Mouse (Mus musculus): Measurements from ENCODE around the gene Asprv1.

Asprv1 gene

GRCm38 (mm10) chr6:86627946-86628345 lies at the start of gene Asprv1:
Gene Asprv1 (plus strand): TSS chr6:86628164.
- no peak for DNase-seq (ENCODE audit: extremely low read depth, low read depth)

DNA sequence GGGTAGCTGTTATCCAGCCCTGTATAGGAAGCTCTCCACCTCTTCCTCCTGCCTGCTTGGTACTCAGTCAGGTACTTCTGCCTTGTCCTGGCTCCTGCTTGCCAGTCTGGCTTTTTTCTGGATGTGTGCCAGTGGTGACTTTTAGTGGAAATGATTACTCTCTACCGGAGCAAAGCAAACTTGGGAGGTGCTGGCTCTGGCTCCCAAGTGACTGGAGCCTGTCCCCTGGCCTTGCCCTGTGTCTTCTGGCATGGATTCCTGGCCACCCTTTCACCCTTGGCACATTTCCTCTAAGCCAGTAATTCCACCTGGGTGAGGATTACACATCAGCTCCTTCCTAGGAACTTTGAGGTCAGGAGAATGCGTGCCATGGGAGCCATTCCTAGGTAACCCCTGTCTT lies 49.6 kb upstream of the Asprv1 start:
- no peak for DNase-seq (ENCODE audit: extremely low read depth, low read depth)

DNA sequence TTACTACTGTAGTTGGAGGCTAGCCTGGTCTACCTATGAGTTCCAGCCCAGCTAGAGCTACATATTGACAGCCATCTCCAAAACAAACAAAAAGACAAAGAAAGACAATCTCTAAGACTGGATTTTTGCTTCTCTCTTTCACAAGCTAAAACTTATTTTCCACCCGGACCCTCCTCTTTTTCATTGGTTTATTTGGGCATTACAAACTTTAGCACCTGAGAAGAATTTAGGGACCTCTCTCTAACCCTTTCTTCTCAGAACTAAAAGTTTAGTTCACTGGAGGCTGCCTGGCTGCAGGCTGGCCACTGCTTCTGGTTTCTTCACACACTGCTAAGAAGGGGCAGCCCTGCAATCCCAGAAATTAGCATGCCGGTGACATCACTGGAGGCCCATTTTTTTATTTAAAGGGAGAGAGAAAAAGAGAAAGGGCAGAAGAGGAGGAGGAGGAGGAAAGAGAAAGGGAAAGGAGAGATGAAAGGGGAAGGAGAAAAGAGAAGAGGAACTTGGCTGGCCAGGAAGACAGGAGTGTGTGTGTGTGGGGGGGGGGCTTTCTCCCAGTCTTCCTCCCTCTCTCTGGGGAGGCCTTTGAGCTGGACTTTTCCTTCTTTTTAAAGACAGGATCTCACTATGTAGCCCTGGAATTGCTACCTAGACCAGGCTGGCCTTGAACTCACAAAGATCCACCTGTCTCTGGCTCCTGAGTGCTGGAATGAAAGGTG lies 48.7 kb upstream of the Asprv1 start:
- DNase-seq (ENCODE audit: extremely low read depth, low read depth) = no peak

- no peak for DNase-seq (ENCODE audit: extremely low read depth, low read depth)
Observed at GRCm38 (mm10) chr6:86579926-86580325, 48.0 kb upstream of the Asprv1 start.

DNA sequence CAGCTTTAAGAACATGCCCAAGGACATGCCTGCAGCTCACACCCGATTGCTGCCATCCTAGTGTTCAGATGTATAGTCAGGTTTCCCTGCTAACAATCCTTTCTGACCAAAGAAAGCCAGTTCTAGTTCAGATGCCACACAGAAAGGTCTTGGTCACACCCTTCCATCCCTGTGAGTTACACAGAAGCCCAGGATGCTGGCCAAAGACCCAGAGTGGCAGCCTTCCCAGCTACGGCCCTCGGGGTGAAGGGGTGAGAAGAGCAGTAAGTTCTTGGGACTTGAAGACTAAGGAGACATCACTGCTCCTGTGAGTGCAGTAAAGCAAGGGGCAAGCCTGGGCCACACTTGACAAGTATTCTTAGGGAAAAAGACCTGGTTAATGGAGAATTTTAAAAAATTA lies 44.8 kb upstream of the Asprv1 start:
- no peak for DNase-seq (ENCODE audit: extremely low read depth, low read depth)

GRCm38 (mm10) chr6:86583601-86584215 lies 44.3 kb upstream of the Asprv1 start:
- DNase-seq (ENCODE audit: extremely low read depth, low read depth) = no peak

GRCm38 (mm10) chr6:86584296-86585015 lies 43.5 kb upstream of the Asprv1 start:
- DNase-seq (ENCODE audit: extremely low read depth, low read depth) = no peak

GRCm38 (mm10) chr6:86585070-86585600 lies 42.8 kb upstream of the Asprv1 start:
- no peak for DNase-seq (ENCODE audit: extremely low read depth, low read depth)

DNA sequence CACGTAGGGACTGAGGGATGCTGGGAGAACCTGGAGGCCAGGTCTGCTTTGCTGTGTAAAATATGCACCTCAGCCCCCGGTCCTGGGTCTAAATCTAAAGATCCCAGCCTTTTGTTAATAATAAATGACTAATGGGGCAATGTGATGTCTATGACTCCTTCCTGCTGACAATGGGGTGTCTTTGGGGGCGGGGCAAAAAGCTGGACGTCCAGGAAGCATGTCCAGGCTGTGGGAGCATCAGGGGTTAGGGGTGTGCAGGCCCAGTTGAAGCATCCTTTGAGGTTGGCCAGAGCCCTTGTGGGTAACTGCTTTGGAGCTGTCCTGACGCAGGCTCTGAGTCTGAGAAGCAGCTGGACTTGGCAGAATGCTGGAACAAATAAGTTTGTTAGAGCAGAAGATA lies 41.9 kb upstream of the Asprv1 start:
- DNase-seq (ENCODE audit: extremely low read depth, low read depth) = no peak

- DNase-seq (ENCODE audit: extremely low read depth, low read depth) = no peak
Observed at GRCm38 (mm10) chr6:86588429-86588828, 39.5 kb upstream of the Asprv1 start.

GRCm38 (mm10) chr6:86593146-86593897 lies 34.6 kb upstream of the Asprv1 start:
- no peak for DNase-seq (ENCODE audit: extremely low read depth, low read depth)

GRCm38 (mm10) chr6:86594636-86595035 lies 33.3 kb upstream of the Asprv1 start:
- no peak for DNase-seq (ENCODE audit: extremely low read depth, low read depth)

GRCm38 (mm10) chr6:86595865-86596440 lies 32.0 kb upstream of the Asprv1 start:
- no peak for DNase-seq (ENCODE audit: extremely low read depth, low read depth)

- peak; percentile 16 for DNase-seq (ENCODE audit: extremely low read depth, low read depth)
Observed at GRCm38 (mm10) chr6:86598742-86599193, 29.2 kb upstream of the Asprv1 start.

GRCm38 (mm10) chr6:86599197-86599596 lies 28.8 kb upstream of the Asprv1 start:
- peak; percentile 56 for DNase-seq (ENCODE audit: extremely low read depth, low read depth)

DNA sequence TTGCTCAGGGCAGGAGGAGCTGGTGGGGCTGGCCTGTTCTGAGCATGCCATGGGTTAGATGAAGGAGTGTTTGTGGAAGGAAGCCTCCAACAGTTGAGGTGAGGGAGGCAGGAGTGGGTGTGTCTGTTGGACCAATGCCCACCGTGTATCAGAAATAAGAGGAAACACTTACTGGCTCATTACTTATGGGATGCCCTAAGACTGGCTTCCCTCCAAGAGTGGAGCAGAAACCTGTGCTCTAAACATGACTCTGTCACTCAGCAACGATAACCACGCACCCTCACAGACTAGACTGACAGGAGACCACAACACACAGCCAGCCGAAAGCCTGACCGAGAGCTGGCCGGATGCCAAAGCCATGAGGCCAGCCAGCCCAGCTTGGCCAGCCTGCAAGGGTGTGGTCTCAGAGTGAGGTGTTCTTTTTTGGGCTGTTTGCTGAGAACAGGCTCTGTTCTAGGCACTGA lies 28.0 kb upstream of the Asprv1 start:
- DNase-seq (ENCODE audit: extremely low read depth, low read depth) = peak; percentile 96

- DNase-seq (ENCODE audit: extremely low read depth, low read depth) = no peak
Observed at GRCm38 (mm10) chr6:86605260-86605659, 22.7 kb upstream of the Asprv1 start.

DNA sequence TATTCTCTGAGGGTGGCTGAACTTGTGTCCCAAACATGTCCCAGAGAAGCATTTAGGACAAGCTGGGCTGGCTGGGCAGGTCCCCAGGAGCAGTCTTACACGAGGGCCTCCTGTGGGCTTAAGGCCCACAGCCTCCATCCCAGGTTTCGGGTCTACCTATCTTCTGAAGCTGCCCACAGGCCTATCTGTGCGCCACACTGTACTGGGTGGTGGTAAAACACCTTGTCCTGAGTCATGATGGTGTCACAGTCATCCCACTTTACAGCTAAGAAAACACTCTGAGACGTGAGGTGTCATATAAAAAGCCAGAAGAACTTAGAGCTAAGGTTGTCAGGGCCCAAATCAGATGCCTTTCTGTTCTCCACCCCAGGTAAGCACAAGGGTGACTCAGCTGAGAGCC lies 21.7 kb upstream of the Asprv1 start:
- no peak for DNase-seq (ENCODE audit: extremely low read depth, low read depth)

- DNase-seq (ENCODE audit: extremely low read depth, low read depth) = peak; percentile 14
Observed at GRCm38 (mm10) chr6:86607471-86607870, 20.5 kb upstream of the Asprv1 start.

DNA sequence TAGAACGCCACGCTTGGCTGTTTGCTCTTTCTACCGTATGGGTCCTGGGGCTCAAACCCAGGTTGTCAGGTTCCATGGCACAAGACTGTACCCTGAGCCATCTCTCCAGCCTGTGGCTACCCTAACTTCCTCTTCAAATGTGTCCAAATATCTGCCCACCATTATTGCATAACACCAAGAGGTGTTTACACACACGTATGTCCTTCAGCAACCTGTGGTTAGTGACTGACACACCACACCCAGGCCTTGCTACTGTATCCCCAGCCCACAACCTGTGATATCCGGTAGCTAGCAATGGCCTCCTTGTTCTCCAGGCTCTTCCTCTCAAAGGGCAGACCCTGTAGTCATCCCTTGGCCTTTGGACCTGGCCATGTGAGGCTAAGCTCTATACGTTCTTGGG lies 18.7 kb upstream of the Asprv1 start:
- DNase-seq (ENCODE audit: extremely low read depth, low read depth) = no peak

DNA sequence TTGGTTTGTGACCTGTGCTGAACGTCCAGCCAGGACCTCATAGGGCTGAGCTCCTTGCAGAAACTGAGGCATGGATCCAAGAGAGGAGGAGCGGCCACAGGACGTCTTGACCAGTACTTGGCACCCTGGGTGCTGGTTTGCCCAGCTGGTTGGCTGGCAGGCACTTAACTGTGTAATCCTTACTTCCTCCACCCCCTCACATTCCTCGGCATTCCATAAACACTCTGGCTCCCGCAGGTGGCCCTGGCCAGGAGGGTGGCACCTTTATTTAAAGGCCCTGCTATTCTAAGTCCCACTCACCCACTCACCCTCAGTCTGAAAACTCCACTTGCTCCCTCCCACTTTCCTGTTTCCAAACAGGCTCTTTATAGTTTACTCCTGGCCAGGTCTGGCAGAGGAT lies 17.2 kb upstream of the Asprv1 start:
- DNase-seq (ENCODE audit: extremely low read depth, low read depth) = no peak

Measured in MEL-GATA-1-ER (cell line).